In genomic region chr15:75189116-75189515, GRCm38 (mm10) we compare ENCODE assay signal across 8 mouse cellular contexts. TPM values are rescaled to one million over a fixed set of nuclear protein-coding genes. Genes with fewer than 3 reads are reported as not detected.
DNase-seq lines count a peak whose midpoint lies in the region; ATAC-seq and TF ChIP-seq lines count a peak whose summit lies in the region.

No protein-coding gene starts in this region.

- peak; percentile 68 for ATAC-seq in megakaryocyte, adult 5-6 weeks (ENCODE audit: poor library complexity, severe bottlenecking)

- no peak overlapping the region for H3K9ac ChIP-seq in liver, adult 2 months (ENCODE audit: low read depth, low read length)

- WGBS in liver, adult 2 months: 68% methylated on average over 2 of the region's 2 CpGs

- H3K4me3 ChIP-seq in liver, adult 2 months (ENCODE audit: insufficient read depth, low read depth, low read length): no peak overlapping the region

- H3K27me3 ChIP-seq in liver, adult 2 months (ENCODE audit: control insufficient read depth, insufficient read depth, low read length): no peaks in the 10 kb centered on the region

- no peak overlapping the region for H3K27ac ChIP-seq in liver, adult 2 months (replicated peaks; ENCODE audit: insufficient read depth, low read depth, low read length)

- DNase-seq in adrenal gland, postnatal 36 days: peak; percentile 8 to 14
- DNase-seq in adrenal gland, postnatal 25 days: no peak
- DNase-seq in liver, adult 2 months (ENCODE audit: extremely low read depth, low read depth, low spot score): peak; percentile 41
- DNase-seq in liver: no peak
- DNase-seq in embryo, embryonic 10 days (ENCODE audit: low spot score): peak; percentile 52
- DNase-seq in ovary, adult 18-20 months (ENCODE audit: low spot score): no peak
- no peak for DNase-seq in layer of hippocampus, postnatal 14 days (ENCODE audit: low spot score in 2 of 2)

- peak; percentile 58 for TF ChIP-seq CTCF in liver, adult 2 months (IDR thresholded peaks at IDR 0.05; ENCODE audit: low read depth, low read length)

- no peak for TF ChIP-seq POLR2A in liver, adult 2 months (IDR thresholded peaks at IDR 0.05; ENCODE audit: extremely low read depth, insufficient read depth, low read length)

- H3K36me3 ChIP-seq in liver, adult 2 months (ENCODE audit: control insufficient read depth, insufficient read depth, low read length): no peaks in the 10 kb centered on the region

- H3K4me1 ChIP-seq in liver, adult 2 months (ENCODE audit: control insufficient read depth, insufficient read depth, low read length): no peaks in the 10 kb centered on the region

- no peaks in the 10 kb centered on the region for H3K79me2 ChIP-seq in liver, adult 2 months (ENCODE audit: control insufficient read depth, insufficient read depth, low read length)

RNA-seq across cellular contexts. Expression of gene BC025446, which starts 27.1 kb away (rescaled TPM):
- total RNA-seq in adrenal gland, postnatal 36 days (2021): not detected
- not detected in 2 replicates for total RNA-seq in adrenal gland, postnatal 25 days (2021)
- 272 and 380 TPM in 2 replicates for total RNA-seq in liver, adult 2 months (2014; rRNA removed)
- 148 and 160 TPM in 2 replicates for polyA plus RNA-seq in liver, adult 2 months (2012; rRNA removed)
- total RNA-seq in megakaryocyte, adult 5-6 weeks (2015): not detected in 2 replicates
- total RNA-seq in megakaryocyte, adult 5-6 weeks (2017): not detected in 2 replicates
- total RNA-seq in layer of hippocampus, postnatal 14 days (2021): not detected

RNA-seq across cellular contexts. Expression of gene Ly6g, which starts 34.1 kb away (rescaled TPM):
- total RNA-seq in adrenal gland, postnatal 36 days (2021): not detected
- not detected in 2 replicates for total RNA-seq in adrenal gland, postnatal 25 days (2021)
- total RNA-seq in liver, adult 2 months (2014; rRNA removed): not detected in 2 replicates
- not detected in 2 replicates for polyA plus RNA-seq in liver, adult 2 months (2012; rRNA removed)
- 146 and 232 TPM in 2 replicates for total RNA-seq in megakaryocyte, adult 5-6 weeks (2015)
- 79.2 and 81.9 TPM in 2 replicates for total RNA-seq in megakaryocyte, adult 5-6 weeks (2017)
- total RNA-seq in layer of hippocampus, postnatal 14 days (2021): not detected

Comparison
In these comparisons a context has a peak if more than half of its experiments do, and no peak if none do; other contexts are left out.
1. DNase-seq: peak in adrenal gland, postnatal 36 days (2 of 2), liver, adult 2 months (single experiment) and embryo, embryonic 10 days (single experiment); none in adrenal gland, postnatal 25 days (single experiment), liver (single experiment), ovary, adult 18-20 months (single experiment) and layer of hippocampus, postnatal 14 days (0 of 2).
2. RNA of gene BC025446, which starts 27.1 kb away (total RNA-seq): 272 to 380 TPM in liver, adult 2 months; not detected in adrenal gland, postnatal 36 days, not detected in adrenal gland, postnatal 25 days, not detected in megakaryocyte, adult 5-6 weeks and not detected in layer of hippocampus, postnatal 14 days; every median in the first group is over 100 times any median in the second.
3. RNA of gene Ly6g, which starts 34.1 kb away (total RNA-seq): 79.2 to 232 TPM in megakaryocyte, adult 5-6 weeks; not detected in adrenal gland, postnatal 36 days, not detected in adrenal gland, postnatal 25 days, not detected in liver, adult 2 months and not detected in layer of hippocampus, postnatal 14 days; every median in the first group is over 10 times any median in the second.